Mouse (Mus musculus) cerebellum, adult 2 months (tissue): ENCODE results near the gene Galr3.

Source experiments
- CTCF ChIP-seq: fragments of 200-500 bp; IDR thresholded peaks from 2 replicates; pipeline ENCODE4 v1.5.1; 2011; ENCODE audit warnings: low read depth, mild to moderate bottlenecking, control low read depth, low read length, moderate library complexity, borderline replicate concordance; ENCODE audit not compliant: insufficient read depth
- POLR2A ChIP-seq: fragments of 200-500 bp; IDR thresholded peaks from 2 replicates; pipeline ENCODE4 v1.6.1; 2011; ENCODE audit warnings: low read length, control low read depth, borderline replicate concordance; ENCODE audit not compliant: insufficient read depth

GRCm38 (mm10) chr15:79042721-79043491 lies 1.2 kb downstream of the Galr3 start:
- no peak for TF ChIP-seq CTCF
- peak; percentile 30; the same call in 1 of the 2 replicates for TF ChIP-seq POLR2A
